Mouse (Mus musculus): Measurements from ENCODE around the gene Cenpu. TPM values are rescaled to one million over a fixed set of nuclear protein-coding genes. Genes with fewer than 3 reads are reported as not detected.

Gene Cenpu
- total RNA-seq (2021) = 10 to 100 TPM; 13.4 to 15.6 TPM

DNA sequence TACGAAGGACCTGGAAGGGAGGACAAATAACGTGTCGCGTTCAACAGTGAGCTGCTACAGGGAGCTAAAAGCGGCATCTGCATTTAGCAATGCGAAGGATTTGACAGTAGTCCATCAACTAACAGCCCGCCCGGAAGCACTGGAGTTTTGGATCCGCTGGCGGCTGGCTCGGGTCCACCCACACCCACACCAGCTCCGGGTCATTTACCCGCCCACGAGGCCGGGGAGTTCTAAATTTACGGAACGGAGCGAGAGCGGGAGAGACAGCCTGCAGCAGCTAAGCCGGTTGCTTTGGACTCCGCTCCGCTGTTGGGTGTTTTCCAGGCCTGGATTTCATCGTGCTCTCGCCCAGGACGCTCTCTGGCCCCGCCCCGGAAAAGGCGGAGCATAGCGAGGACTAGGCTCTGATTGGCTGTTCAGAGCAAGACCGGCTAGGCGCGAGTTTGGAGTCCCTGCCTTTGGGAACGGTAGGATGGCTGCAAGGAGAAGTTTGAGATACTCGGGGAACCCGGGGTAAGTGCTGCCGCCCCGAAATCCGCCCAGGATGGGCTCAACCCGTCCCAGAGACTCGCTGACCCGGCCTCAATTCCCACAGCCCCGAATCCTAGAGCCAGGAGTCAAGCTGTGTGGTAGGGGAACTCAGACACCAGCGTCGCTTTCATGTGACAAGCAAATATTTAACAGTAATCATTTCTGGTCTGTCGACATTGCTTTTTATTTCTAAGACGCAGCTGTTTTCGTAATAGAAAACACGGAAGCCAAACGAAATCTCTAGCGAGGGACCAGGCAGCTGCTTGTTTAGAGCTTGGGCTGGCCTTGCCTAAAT, at the start of gene Cenpu:
Gene Cenpu, plus strand, starts transcription at position 414 of the 826 bp plus-strand sequence.
- peak; percentile 100 for DNase-seq

DNA sequence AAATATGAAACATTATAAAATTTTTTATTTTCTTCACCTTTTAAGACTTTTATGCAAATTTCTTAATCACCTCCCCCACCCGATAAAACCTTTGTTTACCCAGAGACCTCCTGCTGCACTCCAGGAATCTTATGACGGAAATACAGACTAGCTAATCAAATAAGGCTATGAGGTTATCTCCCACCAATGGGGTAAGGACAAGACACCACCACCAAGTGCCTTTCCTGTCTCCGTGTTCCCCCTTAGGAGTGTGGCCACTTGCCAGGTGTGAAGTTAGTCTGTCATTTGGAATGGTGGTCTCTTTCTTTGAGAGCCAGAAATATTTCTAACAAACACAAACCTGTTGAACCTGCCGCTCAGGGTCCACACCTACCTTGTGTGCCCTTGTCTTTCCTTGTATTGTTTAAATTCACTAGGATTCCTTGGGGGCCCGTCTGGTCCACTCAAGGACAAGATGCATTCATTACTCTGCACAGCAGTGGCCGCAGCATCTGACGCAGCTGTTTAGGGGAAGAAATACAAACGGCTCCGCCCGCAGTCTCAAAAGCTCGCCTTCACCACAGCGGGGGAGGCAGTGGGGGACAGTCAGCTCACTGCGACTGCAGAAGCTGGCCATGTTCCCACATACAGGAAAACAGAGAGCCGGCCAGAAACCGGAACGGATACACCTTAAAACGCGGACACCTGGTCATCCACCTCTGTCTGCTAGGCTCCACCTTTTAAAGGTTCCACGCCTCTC, 49.3 kb upstream of the Cenpu start:
- DNase-seq = no peak

DNA sequence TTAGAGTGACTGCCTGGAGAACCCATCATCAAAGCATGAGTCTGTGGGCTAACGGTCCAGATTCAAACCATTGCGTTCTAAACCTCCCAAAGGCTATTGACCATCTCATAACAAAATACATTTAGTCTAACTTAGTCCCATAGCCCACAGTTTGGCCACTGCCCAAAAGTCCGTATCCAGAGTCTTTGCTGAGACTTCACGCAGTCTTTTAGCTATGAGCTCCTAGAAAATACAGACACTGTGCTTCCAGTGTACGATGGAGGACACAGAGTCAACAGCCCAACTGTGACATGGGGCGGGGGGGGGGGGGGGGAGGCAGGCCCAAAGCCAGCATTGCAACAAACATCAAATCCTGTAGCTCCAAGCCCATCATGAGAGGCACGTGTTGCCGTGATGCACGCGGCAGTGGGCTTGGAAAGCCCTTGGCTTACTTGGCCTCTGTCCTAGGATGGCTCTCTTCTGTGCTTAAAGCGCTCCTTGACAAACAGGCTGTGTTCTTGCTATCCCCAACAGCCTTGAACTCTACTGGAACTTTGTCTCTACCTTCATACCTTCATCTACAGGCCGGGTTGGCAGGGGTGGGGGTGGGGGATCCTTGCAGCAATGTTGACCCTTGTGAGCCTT, 48.6 kb upstream of the Cenpu start:
- DNase-seq = no peak

DNA sequence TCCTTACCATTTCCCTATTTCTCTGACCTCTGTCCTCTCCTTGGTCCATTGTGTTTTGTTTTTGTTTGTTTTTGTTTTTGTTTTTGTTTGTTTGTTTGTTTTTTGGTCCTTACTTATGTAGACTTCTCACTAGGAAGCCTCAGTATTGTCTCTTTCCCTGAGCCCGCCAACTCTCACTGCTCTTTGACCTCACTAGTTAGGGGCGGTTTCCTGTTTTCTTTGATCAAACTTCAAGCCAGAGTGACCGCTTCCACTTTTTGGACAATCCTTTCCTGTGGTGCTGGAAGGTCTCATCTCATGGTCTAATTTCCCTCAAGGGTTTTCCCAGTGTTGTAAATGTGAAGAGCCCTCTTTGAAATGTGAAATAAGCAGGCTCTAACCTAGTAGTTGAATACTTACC, 47.6 kb upstream of the Cenpu start:
- no peak for DNase-seq

DNA sequence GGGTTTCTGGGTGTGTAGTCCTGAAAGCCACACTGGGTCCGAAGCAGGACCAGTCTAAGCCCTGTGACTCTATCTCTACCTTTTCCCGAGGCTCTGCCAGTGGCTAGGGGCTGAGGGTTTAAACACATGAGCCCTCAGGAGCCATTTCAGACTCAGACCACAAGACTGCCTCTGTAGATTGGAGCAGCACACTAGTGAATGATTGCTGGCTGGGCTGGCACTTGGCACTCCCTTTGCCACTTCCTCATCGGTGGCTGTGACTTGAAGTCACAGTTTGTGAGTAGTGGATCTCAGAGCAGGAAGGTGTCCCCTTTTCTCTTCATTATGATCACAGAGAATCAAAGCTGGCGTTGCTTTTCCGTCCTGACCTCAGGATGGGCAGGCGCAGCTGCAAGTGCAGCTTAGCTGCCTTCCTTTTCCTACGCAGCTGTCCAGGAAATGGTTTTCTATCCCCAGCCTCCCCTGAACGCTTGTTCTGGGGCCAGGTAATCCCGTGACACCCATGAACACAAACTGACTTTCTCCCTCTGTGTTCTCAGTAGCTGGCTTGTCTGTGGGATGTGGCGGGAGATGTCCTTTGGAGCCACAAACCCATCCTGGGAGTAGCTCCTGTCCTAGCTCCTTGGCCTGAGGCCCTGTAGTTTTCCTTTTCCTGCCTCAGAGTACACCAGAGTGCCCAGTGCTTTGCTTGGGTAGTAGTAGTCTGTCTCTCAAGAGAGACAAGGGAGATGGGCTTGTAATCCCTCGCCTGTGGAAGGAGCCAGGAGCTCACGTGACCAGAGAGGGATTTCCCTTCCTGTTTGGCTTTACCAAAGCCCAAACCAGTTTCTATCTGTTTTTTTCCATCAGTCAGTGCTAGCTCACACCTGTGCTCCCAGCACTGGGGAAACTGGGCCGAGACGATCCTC, 43.1 kb upstream of the Cenpu start:
- DNase-seq = no peak

DNA sequence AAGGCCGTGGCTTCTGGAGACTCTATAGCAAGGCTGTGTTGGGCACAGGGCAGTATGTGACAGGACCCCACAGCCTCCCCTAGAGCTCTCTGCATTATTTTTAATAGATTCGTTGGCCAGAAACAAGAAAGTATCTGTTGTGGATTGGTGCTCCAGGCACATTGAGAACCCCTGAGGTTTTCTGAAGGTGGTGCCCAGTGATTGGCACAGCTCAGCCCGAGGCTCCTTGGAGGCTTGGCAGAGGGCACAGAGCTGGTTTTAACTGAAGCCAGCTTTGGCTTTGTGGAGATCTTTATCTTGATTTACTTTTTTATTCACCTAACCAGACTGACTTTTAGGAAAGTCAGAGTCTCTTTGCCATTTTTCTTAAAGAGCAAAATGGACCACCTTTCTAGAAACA, 42.4 kb upstream of the Cenpu start:
- no peak for DNase-seq

DNA sequence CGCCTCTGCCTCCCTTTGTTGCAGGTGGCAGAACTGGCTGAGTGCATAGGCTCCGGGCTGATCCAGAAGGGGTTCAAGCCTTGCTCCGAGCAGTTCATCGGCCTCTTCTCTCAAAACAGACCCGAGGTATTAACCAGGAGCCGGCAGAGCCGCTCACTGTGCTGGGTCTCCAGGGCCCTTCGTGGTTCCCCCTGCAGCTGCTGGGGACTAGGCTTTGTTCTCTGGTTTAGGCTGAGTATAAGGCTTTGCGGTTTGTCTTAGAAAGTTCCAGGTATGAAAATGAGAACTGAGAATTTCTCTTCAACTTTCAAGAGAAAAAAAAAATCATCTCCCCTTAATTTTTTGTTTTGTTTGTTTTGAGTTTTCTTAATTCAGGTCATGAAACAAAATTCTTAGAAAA, 40.5 kb upstream of the Cenpu start:
- DNase-seq = no peak

DNA sequence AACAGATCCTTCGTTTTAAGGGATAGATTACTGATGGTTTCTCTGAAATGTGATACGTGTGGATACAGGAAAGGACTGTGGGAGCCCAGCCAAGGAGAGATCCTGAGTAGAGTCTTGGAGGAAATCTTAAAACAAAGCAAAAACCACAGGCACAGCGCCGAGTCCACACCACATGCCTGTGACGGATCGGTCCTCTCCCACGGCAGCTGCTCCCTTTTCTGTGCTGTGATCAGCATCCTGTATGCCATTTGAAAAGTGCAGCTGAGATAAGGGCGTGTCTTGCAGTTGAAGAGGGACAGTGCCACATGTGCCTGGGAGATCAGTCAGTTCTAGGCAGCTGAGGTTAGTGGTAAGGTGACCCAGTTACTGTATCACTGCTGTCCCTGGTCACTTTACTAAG, 39.3 kb upstream of the Cenpu start:
- peak; percentile 44 for DNase-seq

DNA sequence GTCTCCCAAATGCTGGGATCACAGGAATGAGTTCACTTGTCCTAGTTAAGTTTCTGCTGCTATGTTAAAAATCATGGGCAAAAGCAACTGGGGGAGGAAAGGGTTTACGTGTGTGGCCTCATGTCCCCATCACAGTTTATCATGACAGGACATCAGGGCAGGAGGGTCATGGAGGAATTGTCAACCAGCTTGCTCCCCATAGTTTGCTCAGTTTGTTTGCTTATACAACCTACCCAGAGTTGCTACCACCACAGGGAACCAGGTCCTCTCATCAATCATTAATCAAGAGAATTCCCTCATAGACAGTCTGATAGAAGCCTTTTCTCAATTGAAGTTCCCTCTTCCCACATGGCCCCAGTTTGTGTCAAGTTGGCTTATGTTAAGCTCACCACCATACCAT, 37.8 kb upstream of the Cenpu start:
- no peak for DNase-seq

DNA sequence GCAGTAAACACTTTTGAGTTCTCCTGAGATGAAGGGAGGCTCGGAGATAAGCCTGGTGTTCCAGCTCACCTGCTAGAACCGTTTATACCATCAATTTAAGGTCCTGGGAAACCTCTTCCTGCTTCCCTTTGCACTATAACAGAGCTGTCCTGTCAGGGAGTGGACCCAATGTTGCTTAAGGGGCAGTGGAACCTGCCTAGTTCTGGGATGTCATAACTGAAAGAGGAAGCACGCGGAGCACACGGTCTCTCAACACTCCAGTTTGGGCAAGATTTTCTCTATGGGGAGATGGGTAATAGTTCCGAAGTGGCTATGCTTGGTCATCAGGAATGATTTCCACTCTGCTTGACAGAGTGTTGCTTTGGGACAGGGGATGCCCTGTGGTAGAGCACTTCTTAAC, 31.2 kb upstream of the Cenpu start:
- no peak for DNase-seq

DNA sequence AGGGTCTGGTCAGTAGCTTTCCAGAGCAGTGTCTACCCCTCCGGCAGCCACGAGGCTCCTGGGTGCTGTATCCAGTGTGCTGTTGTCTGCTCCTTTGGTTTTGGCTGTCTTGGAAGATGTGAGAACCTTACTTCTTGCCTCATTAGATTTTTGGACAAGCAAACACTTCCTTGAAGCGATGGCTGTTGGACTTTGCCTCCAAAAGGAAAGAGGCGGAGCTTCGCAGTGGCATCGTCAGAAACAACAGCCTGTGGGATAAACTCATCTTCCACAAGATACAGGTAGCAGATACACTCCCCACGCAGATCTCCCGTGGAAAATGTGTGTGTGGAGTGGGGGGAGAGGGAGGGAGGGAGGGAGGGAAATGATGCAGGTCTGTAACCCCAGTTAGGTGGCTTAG, 25.7 kb upstream of the Cenpu start:
- no peak for DNase-seq

DNA sequence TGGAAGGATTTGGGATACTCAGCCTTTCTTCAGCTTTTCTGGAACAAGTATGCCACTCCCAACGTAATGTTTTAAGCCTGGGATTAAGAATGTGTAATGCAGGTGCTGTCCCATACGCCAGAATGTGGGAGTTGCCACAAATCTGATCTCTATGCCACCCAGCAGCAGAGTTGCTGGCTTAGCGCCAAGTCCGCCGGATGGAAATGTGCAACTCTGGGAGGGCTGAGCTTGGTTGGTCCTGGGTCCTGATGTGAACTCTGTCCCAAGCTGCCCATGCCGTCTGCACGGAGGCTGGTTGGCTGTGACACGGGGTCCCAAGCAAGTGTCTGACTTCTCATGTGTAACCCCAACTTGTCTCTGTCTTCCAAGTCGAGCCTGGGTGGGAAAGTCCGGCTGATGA, 25.0 kb upstream of the Cenpu start:
- DNase-seq = peak; percentile 32

DNA sequence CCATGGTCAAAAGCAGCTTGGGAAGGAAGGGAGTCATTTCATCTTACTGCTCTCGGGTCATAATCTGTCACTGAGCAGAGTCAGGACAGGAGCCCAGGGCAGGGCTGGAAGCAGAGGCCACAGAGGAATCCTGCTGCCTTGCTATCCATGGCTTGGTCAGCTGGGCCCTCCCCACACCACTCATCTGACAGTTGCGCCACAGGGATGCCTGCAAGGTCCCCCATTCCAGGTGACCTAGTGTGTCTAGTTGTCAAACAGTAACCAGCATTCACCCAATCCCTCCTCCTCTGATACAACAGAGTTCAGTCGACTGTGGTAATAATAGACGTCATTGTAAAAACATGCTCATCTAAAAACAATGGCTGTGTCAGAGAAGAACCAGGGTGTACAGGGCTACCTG, 22.3 kb upstream of the Cenpu start:
- DNase-seq = no peak

DNA sequence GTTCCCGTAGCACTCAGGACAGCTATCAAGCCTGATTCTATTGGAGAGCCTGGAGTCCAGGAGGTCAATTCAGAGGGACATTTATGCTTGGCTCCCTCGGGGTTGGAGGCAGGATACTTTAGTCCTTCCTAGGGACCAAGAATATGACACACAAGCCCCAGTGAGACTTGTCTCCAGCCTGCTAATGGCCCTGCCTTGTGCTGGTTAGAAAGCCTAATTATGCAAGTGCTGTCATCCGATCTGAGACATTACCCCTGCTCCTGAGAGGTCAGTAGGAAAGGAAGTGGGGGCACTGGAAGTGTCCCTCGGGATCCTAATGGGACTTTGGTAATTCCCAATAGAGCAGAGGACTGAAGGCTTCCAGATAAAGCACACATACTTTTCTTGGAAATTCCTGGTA, 21.3 kb upstream of the Cenpu start:
- DNase-seq = no peak

DNA sequence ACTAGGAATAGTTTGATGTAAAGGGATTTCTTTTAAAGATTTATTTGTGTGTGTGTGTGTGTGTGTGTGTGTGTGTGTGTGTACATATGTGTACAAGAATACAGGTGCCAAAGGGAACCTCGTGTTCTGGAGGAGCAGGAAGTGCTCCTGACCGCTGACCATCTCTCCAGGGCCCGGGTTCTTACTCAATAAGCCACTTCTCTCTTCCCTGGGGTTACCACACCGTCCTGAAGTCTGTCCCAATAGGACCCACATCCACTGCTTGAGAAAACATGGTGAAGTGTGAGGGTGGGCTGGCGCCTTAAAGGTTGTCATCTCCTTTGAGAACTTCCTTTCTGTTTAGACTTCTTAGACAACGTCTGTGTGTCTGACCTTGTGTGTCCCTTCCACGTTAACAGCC, 17.9 kb upstream of the Cenpu start:
- DNase-seq = no peak

DNA sequence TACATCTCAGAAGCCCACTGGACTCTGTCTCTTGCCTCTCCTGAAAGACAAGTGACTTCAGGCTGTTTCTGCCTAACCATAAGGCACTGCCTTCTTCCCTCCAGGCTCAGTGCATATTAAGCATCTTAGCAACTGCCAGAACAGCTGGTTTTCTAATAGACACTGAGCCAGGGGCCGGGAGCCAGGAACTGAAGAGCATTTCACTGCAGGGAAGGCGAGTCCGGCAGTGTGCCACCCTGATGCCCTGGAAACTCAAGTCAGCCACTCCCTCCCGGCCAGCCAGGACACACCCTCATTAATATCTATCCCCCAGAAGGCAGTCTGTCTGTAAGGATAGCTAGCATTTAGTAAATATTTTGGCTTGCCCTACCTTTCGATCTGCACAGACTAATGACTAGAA, 12.1 kb upstream of the Cenpu start:
- peak; percentile 79 for DNase-seq

DNA sequence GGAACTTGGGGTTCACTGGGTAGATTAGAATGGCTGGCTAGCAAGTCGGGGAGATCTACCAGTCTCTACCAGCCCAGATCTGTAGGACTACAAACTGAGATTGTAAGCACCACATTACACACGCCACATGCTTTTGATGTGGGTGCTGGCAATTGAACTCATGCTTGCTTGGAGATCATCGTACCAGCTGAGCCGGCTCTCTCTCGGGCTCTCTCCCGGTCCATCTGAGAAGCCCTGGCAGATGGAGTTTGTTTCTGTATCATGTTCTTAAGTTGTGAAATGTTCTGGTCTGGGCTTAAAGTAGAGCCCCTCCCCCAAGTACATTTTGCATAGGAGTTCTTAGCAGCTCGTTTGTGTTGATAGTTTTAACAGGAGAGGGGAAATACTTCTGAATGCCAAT, 8.6 kb upstream of the Cenpu start:
- DNase-seq = no peak

DNA sequence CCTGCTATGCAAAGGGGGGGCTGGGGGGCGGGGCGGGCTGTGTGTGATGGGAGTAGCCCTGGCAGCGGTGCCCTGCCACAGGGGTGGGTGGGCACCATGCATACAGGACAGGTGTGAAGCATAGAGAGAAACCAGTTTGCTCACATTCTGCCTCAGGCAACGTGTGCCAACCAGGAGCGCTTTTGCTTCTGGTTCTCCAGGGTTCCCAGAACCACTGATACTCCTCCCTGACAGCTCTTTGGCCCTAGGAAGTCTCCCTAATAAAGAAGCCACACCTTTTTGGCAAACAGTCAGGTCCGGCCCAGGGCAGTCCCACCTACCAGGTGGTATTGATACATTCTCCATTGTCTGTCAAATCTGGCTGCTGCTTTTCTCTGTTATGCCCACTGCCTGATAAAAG, 8.2 kb upstream of the Cenpu start:
- DNase-seq = no peak

DNA sequence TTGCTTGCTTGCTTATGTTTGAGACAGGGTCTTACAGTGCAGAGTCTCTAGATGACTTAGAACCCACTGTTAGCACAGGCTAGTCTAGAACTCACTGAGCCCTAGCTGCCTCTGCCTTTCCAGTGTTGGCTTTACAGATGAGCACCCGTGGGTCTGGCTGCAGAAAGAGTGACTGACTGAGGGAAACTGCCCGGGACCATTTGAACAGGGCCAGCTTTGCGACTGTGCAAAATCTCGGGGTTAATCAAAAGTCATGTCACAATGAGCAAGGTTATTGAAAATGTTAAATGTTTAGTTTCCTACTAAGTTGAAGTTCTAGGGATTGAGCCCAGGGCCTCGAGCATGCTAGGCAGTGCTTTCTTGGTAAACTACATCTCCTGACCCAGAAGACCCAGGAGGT, 6.0 kb upstream of the Cenpu start:
- DNase-seq = no peak

DNA sequence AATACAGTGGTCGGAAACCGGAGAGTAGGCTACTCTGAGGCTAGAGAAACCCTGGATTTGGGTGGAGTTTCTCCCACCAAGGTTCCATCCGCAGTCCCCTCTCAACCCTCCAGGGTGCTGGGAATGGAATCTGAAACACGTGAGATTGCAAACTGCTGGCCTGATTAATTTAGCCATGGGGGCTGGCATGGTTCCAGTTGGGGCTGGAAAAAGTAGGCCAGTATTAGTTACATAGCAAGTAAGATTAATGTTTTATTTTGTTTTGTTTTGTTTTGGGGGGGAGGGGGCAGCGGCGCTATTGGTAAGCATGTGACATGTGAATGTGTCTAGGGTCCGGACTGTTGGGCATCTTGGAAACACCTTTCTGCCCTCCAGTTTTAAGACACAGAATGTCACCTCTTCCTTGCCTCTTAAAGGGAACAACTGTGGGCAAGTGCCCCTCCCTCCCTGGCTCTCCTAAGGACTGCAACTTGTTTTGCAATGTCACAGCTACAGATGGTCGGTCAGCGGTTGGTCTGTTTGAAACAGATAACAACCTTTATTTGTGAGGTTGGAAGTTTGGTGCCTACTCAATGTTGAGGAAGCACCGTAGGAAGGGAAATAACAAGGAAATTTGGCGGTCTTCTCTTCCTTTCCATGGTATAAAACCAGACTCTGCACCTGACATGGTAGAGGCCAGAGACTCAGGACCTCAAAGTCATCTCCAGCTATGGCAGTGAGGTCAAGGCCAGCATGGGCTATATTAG, 5.2 kb upstream of the Cenpu start:
- peak; percentile 74 for DNase-seq

DNA sequence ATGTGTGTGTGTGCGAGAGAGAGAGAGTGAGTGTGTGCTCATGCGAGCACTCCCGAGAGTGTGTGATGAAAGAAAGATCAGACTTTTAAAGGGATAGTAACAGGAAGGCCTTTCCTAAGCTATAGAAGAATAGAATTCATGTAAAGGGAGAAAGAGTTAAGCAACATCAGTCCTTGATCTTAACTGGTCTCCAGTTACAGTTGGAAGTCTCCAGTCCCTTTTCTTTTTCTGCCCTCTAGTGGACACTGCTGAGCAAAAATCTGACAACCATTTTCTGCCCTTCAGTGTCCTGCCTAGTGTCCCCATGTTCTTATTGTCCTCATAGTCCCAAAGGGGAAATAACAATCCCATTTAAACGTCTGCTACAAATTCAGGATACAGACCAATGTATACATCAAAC, 4.6 kb upstream of the Cenpu start:
- DNase-seq = peak; percentile 69

DNA sequence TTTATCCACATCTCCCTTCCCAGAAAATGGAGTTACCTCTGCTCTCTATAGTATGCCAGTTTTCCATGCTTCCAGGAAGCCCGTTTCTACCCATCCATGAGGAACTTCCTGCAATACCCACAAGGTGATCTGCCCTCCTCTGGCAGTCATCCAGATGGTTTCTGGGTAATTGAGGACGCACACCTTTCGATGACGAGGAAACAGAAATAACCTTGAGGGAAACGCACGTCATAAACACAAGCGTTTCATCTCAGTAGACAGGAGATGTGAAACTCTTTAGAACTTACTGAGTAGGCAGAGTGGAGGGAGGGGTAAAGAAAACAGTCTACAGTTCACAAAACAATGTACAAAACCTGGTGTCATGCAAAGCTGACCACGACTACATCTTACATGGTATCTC, 1.8 kb upstream of the Cenpu start:
- DNase-seq = no peak

All from heart, postnatal 4 days (tissue).